8 mouse cellular contexts compared by ENCODE assay signal in the genomic region with DNA sequence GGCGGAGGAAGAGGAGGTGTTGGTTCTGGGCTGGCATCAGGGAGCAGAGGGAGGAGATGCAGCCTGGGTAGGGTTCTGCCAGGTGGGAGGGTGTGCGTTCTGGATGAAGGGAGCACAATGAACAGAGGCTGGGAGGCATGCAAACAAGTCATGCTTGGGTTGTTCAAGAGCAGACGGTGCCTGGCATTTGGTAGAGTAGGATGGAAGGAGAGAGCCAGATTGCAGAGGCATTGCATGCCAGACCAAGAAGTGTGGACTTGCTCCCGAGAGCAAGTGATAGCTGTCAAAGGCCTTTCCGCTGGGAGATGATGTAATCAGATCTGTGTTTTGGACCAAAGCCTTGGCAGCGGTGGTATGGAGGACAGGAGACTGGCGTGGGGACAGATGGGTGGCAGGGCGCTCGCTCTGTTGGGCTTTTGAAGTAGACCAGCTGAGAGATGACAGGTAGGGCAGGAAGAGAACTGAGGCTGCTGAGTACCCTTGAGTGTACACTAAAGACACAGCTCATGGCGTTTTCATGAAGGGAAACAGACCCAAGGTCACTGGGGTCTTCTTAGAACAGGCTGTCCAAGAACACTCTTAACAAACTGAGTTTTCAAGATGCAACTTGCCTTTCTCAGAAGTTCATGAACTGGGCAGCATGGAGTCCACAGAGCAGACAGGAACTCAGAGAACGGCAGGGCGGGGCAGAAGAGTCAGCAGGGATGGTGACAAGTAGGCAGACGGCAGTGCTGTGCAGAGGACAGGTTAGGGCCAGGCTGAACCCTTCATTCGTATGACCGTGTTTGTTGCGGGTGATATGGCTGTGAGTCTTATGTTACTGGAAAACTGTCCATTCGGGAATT. TPM values are rescaled to one million over a fixed set of nuclear protein-coding genes. Genes with fewer than 3 reads are reported as not detected.
DNase-seq lines count a peak whose midpoint lies in the region; ATAC-seq and TF ChIP-seq lines count a peak whose summit lies in the region.

No protein-coding gene starts in this region.

- H3K27ac ChIP-seq in liver, adult 2 months (replicated peaks; ENCODE audit: insufficient read depth, low read depth, low read length): 0 out of 2 replicates have a peak overlapping the region, but pooled peaks have one; percentile 9
- no peak overlapping the region for H3K27ac ChIP-seq in liver, embryonic 12.5 days
- H3K27ac ChIP-seq in heart, embryonic 10.5 days: peak overlapping the region; percentile 56
- H3K27ac ChIP-seq in kidney, postnatal 0 days: 0 out of 2 replicates have a peak overlapping the region, but pooled peaks have one; percentile 75

- peak; percentile 91 for DNase-seq in liver, adult 2 months (ENCODE audit: extremely low read depth, low read depth, low spot score)
- DNase-seq in brain, embryonic 14.5 days (ENCODE audit: low read depth): peak; percentile 51
- DNase-seq in heart, embryonic 10.5 days (ENCODE audit: low spot score): no peak
- peak; percentile 78 for DNase-seq in kidney, postnatal 0 days (ENCODE audit: low spot score)
- DNase-seq in lung, postnatal 36 days: peak; percentile 74
- no peak for DNase-seq in spleen, postnatal 4 days (ENCODE audit: low spot score in 2 of 2)

- no peak overlapping the region for H3K4me3 ChIP-seq in liver, adult 2 months (ENCODE audit: insufficient read depth, low read depth, low read length)
- no peak overlapping the region for H3K4me3 ChIP-seq in liver, embryonic 12.5 days
- H3K4me3 ChIP-seq in heart, embryonic 10.5 days: no peak overlapping the region
- H3K4me3 ChIP-seq in kidney, postnatal 0 days (replicated peaks; ENCODE audit: low read depth, low read length): no peak overlapping the region

- ATAC-seq in liver, embryonic 12.5 days: no peak
- ATAC-seq in kidney, postnatal 0 days (replicated peaks; ENCODE audit: low FRiP score, low read depth): peak; percentile 88
- ATAC-seq in erythroid progenitor cell, adult 5-6 weeks (replicated peaks; ENCODE audit: low FRiP score, poor library complexity, severe bottlenecking): no peak

- no peak overlapping the region for H3K4me2 ChIP-seq in liver, embryonic 12.5 days
- no peak overlapping the region; the same call in 1 of the 2 replicates for H3K4me2 ChIP-seq in kidney, postnatal 0 days (ENCODE audit: low read length)

- WGBS in liver, adult 2 months: 45% methylated on average over 17 of the region's 17 CpGs
- WGBS in liver, embryonic 12.5 days (ENCODE audit: insufficient replicate concordance): 66% methylated on average over 17 of the region's 17 CpGs
- 59% methylated on average over 17 of the region's 17 CpGs for WGBS in heart, embryonic 10.5 days
- WGBS in kidney, postnatal 0 days: 37% methylated on average over 17 of the region's 17 CpGs

- no peak for TF ChIP-seq CTCF in liver, adult 2 months (IDR thresholded peaks at IDR 0.05; ENCODE audit: low read depth, low read length)
- no peak for TF ChIP-seq CTCF in brain, embryonic 14.5 days (IDR thresholded peaks at IDR 0.05; ENCODE audit: borderline replicate concordance, extremely low read depth, insufficient read depth, insufficient read length)
- no peak for TF ChIP-seq CTCF in kidney, postnatal 0 days (IDR thresholded peaks at IDR 0.05; ENCODE audit: low read depth)

- H3K9me3 ChIP-seq in liver, embryonic 12.5 days (replicated peaks): no peaks in the 10 kb centered on the region
- no peaks in the 10 kb centered on the region for H3K9me3 ChIP-seq in heart, embryonic 10.5 days
- no peaks in the 10 kb centered on the region for H3K9me3 ChIP-seq in kidney, postnatal 0 days (replicated peaks; ENCODE audit: low read length)

- H3K27me3 ChIP-seq in liver, adult 2 months (ENCODE audit: control insufficient read depth, insufficient read depth, low read length): no peaks in the 10 kb centered on the region
- peaks cover 7% of the 10 kb centered on the region; the same call in 1 of the 2 replicates for H3K27me3 ChIP-seq in liver, embryonic 12.5 days (replicated peaks)
- H3K27me3 ChIP-seq in heart, embryonic 10.5 days (ENCODE audit: insufficient read depth, poor library complexity, severe bottlenecking): no peaks in the 10 kb centered on the region
- no peaks in the 10 kb centered on the region for H3K27me3 ChIP-seq in kidney, postnatal 0 days (ENCODE audit: insufficient read depth, low read length)

- H3K4me1 ChIP-seq in liver, adult 2 months (ENCODE audit: control insufficient read depth, insufficient read depth, low read length): peaks cover 20% of the 10 kb centered on the region
- H3K4me1 ChIP-seq in liver, embryonic 12.5 days: peaks cover 9% of the 10 kb centered on the region; the same call in 1 of the 2 replicates
- peaks cover 72% of the 10 kb centered on the region for H3K4me1 ChIP-seq in heart, embryonic 10.5 days
- H3K4me1 ChIP-seq in kidney, postnatal 0 days (replicated peaks; ENCODE audit: insufficient read depth, low read length): peaks cover 47% of the 10 kb centered on the region

- no peaks in the 10 kb centered on the region for H3K36me3 ChIP-seq in liver, adult 2 months (ENCODE audit: control insufficient read depth, insufficient read depth, low read length)
- no peaks in the 10 kb centered on the region for H3K36me3 ChIP-seq in liver, embryonic 12.5 days
- H3K36me3 ChIP-seq in heart, embryonic 10.5 days: peaks cover 5% of the 10 kb centered on the region
- no peaks in the 10 kb centered on the region for H3K36me3 ChIP-seq in kidney, postnatal 0 days (ENCODE audit: insufficient read depth, low read length)

- no peak overlapping the region for H3K9ac ChIP-seq in liver, adult 2 months (ENCODE audit: low read depth, low read length)
- H3K9ac ChIP-seq in liver, embryonic 12.5 days: no peak overlapping the region
- H3K9ac ChIP-seq in kidney, postnatal 0 days (ENCODE audit: low read depth, low read length): no peak overlapping the region

- TF ChIP-seq POLR2A in liver, adult 2 months (IDR thresholded peaks at IDR 0.05; ENCODE audit: extremely low read depth, insufficient read depth, low read length): no peak
- TF ChIP-seq POLR2A in brain, embryonic 14.5 days (IDR thresholded peaks at IDR 0.05; ENCODE audit: borderline replicate concordance, extremely low read depth, insufficient read depth, insufficient read length, poor library complexity, severe bottlenecking): no peak

- peaks cover 36% of the 10 kb centered on the region; the same call in 1 of the 2 replicates for H3K79me2 ChIP-seq in liver, adult 2 months (ENCODE audit: control insufficient read depth, insufficient read depth, low read length)

RNA-seq across cellular contexts. Expression of a gene that starts 16.4 kb away (rescaled TPM):
- total RNA-seq in liver, adult 2 months (2014; rRNA removed): 5.0 and 6.8 TPM in 2 replicates
- polyA plus RNA-seq in liver, adult 2 months (2012; rRNA removed): 1.9 and 2.7 TPM in 2 replicates
- polyA plus RNA-seq in liver, embryonic 12.5 days (2016; fragmentation: Nextera tagmentation; extraction: Ambion mirVana): 6.7 and 6.8 TPM in 2 replicates
- polyA plus RNA-seq in brain, embryonic 14.5 days (2012; rRNA removed): 5.2 and 7.2 TPM in 2 replicates
- polyA plus RNA-seq in heart, embryonic 10.5 days (2016; fragmentation: Nextera tagmentation; extraction: Ambion mirVana): 40.7 and 41.3 TPM in 2 replicates
- 29.8 and 34.5 TPM in 2 replicates for polyA plus RNA-seq in kidney, postnatal 0 days (2015; fragmentation: Nextera tagmentation; extraction: Ambion mirVana)
- 0.36 and 0.84 TPM in 2 replicates for total RNA-seq in erythroid progenitor cell, adult 5-6 weeks (2015; ENCODE audit: low replicate concordance)
- total RNA-seq in erythroid progenitor cell, adult 5-6 weeks (2017; ENCODE audit: low replicate concordance): 0.45 and 2.7 TPM in 2 replicates

Comparison
In these comparisons a context has a peak if more than half of its experiments do, and no peak if none do; other contexts are left out.
1. DNase-seq: peak in liver, adult 2 months (single experiment), brain, embryonic 14.5 days (single experiment), kidney, postnatal 0 days (single experiment) and lung, postnatal 36 days (single experiment); none in heart, embryonic 10.5 days (single experiment) and spleen, postnatal 4 days (0 of 2).